17 mouse cellular contexts compared by ENCODE assay signal in genomic region chr3:28226181-28226580, GRCm38 (mm10).
"Had no signal": no experiment of that assay in that cellular context is flagged by ENCODE, and none has a peak within 500 bp of the region (broad histone marks: within the 10 kb centered on the region; RNA-seq: fewer than 3 reads in every experiment).

No protein-coding gene starts in this region.

- DNase-seq: kidney, adult 2 months; kidney, postnatal 25 days; liver, postnatal 0 days; lung, embryonic 14.5 days; right cerebral cortex, postnatal 25 days; spleen, adult 18-20 months; thymus, adult 2 months; thymus, postnatal 14 days; thymus, postnatal 4 days had no signal

- H3K27ac ChIP-seq: kidney, postnatal 0 days; liver, embryonic 14.5 days; macrophage; midbrain, embryonic 12.5 days; neural tube, embryonic 12.5 days; neural tube, embryonic 15.5 days; stomach, embryonic 15.5 days had no signal

- H3K4me3 ChIP-seq: midbrain, embryonic 12.5 days; midbrain, embryonic 15.5 days; neural tube, embryonic 12.5 days; neural tube, embryonic 15.5 days; stomach, embryonic 15.5 days had no signal
